Mouse (Mus musculus): Measurements from ENCODE around the gene Klhl31.

Klhl31 gene

GRCm38 (mm10) chr9:77623318-77624050, 12.8 kb upstream of the Klhl31 start:
- DNase-seq (ENCODE audit: low read depth): no peak

- DNase-seq (ENCODE audit: low read depth): no peak
Measured at GRCm38 (mm10) chr9:77624171-77624570, 12.1 kb upstream of the Klhl31 start.

GRCm38 (mm10) chr9:77628676-77629075, 7.6 kb upstream of the Klhl31 start:
- no peak for DNase-seq (ENCODE audit: low read depth)

GRCm38 (mm10) chr9:77629708-77630107, 6.6 kb upstream of the Klhl31 start:
- DNase-seq (ENCODE audit: low read depth): no peak

- no peak for DNase-seq (ENCODE audit: low read depth)
Measured at GRCm38 (mm10) chr9:77630764-77631163, 5.5 kb upstream of the Klhl31 start.

- no peak for DNase-seq (ENCODE audit: low read depth)
Measured at GRCm38 (mm10) chr9:77632432-77632831, 3.9 kb upstream of the Klhl31 start.

- DNase-seq (ENCODE audit: low read depth): no peak
Measured at GRCm38 (mm10) chr9:77636003-77636402, 297 bp upstream of the Klhl31 start.

- DNase-seq (ENCODE audit: low read depth): no peak
Measured at GRCm38 (mm10) chr9:77637357-77637756, 1.1 kb downstream of the Klhl31 start.

GRCm38 (mm10) chr9:77645176-77645575, 8.9 kb downstream of the Klhl31 start:
- no peak for DNase-seq (ENCODE audit: low read depth)

- DNase-seq (ENCODE audit: low read depth): no peak
Measured at GRCm38 (mm10) chr9:77651847-77652246, 15.5 kb downstream of the Klhl31 start.

GRCm38 (mm10) chr9:77653907-77654306, 17.6 kb downstream of the Klhl31 start:
- no peak for DNase-seq (ENCODE audit: low read depth)

- no peak for DNase-seq (ENCODE audit: low read depth)
Measured at GRCm38 (mm10) chr9:77655181-77655934, 19.1 kb downstream of the Klhl31 start.

GRCm38 (mm10) chr9:77655935-77656288, 19.6 kb downstream of the Klhl31 start:
- peak; percentile 79 for DNase-seq (ENCODE audit: low read depth)

- no peak for DNase-seq (ENCODE audit: low read depth)
Measured at GRCm38 (mm10) chr9:77662917-77663316, 26.6 kb downstream of the Klhl31 start.

- DNase-seq (ENCODE audit: low read depth): no peak
Measured at GRCm38 (mm10) chr9:77670095-77670494, 33.8 kb downstream of the Klhl31 start.

- DNase-seq (ENCODE audit: low read depth): no peak
Measured at GRCm38 (mm10) chr9:77671004-77671403, 34.7 kb downstream of the Klhl31 start.

- DNase-seq (ENCODE audit: low read depth): peak; percentile 5
Measured at GRCm38 (mm10) chr9:77673218-77673617, 36.9 kb downstream of the Klhl31 start.

- DNase-seq (ENCODE audit: low read depth): no peak
Measured at GRCm38 (mm10) chr9:77673986-77674385, 37.7 kb downstream of the Klhl31 start.

- no peak for DNase-seq (ENCODE audit: low read depth)
Measured at GRCm38 (mm10) chr9:77684938-77685337, 48.6 kb downstream of the Klhl31 start.

- no peak for DNase-seq (ENCODE audit: low read depth)
Measured at GRCm38 (mm10) chr9:77685825-77686500, 49.7 kb downstream of the Klhl31 start.

GRCm38 (mm10) chr9:77692707-77693106, 56.4 kb downstream of the Klhl31 start:
- DNase-seq (ENCODE audit: low read depth): no peak

- DNase-seq (ENCODE audit: low read depth): peak; percentile 20
Measured at GRCm38 (mm10) chr9:77693405-77693804, 57.1 kb downstream of the Klhl31 start.

GRCm38 (mm10) chr9:77695586-77695985, 59.3 kb downstream of the Klhl31 start:
- DNase-seq (ENCODE audit: low read depth): no peak

Measured in NIH3T3 (cell line).